In genomic region chr7:46378123-46378522, GRCm38 (mm10) we compare ENCODE assay signal across 9 mouse cellular contexts. TPM values are rescaled to one million over a fixed set of nuclear protein-coding genes. Genes with fewer than 3 reads are reported as not detected.
A peak's percentile ranks its signal among the peaks of the same experiment; 100 is the strongest.
DNase-seq lines count a peak whose midpoint lies in the region; ATAC-seq and TF ChIP-seq lines count a peak whose summit lies in the region.
"Had no signal": no experiment of that assay in that cellular context is flagged by ENCODE, and none has a peak within 500 bp of the region (broad histone marks: within the 10 kb centered on the region; RNA-seq: fewer than 3 reads in every experiment).

No protein-coding gene starts in this region.

- ATAC-seq in kidney, embryonic 14.5 days (ENCODE audit: low FRiP score, low TSS enrichment), result peak; percentile 33; the same call in 1 of the 2 replicates
- no peak for ATAC-seq in Patski
- ATAC-seq in hindbrain, postnatal 0 days, result no peak
- no peak for ATAC-seq in megakaryocyte-erythroid progenitor cell, adult 5-6 weeks (replicated peaks; ENCODE audit: low FRiP score, low TSS enrichment, poor library complexity, severe bottlenecking)
- ATAC-seq in erythroid progenitor cell, adult 5-6 weeks (replicated peaks; ENCODE audit: low FRiP score, poor library complexity, severe bottlenecking), result no peak

- in situ Hi-C loops in Patski (cut with MboI; ENCODE audit: low pct_unique_long_range_greater_than_20kb), result no loop called here

- H3K27me3 ChIP-seq in kidney, embryonic 14.5 days (ENCODE audit: control insufficient read depth, insufficient read depth, low read length), result peaks cover 62% of the 10 kb centered on the region
- peaks cover 42% of the 10 kb centered on the region for H3K27me3 ChIP-seq in Patski
- H3K27me3 ChIP-seq in hindbrain, postnatal 0 days (ENCODE audit: insufficient read depth, low read length), result peaks cover 41% of the 10 kb centered on the region

- no peak overlapping the region for H3K9ac ChIP-seq in kidney, embryonic 14.5 days (ENCODE audit: low read depth, low read length)
- no peak overlapping the region for H3K9ac ChIP-seq in hindbrain, postnatal 0 days (replicated peaks; ENCODE audit: low read length)
- H3K9ac ChIP-seq: liver, embryonic 13.5 days had no signal

- H3K27ac ChIP-seq in kidney, embryonic 14.5 days (ENCODE audit: low read depth, low read length), result no peak overlapping the region
- H3K27ac ChIP-seq in hindbrain, postnatal 0 days, result no peak overlapping the region
- H3K27ac ChIP-seq: liver, embryonic 13.5 days had no signal

- WGBS in kidney, embryonic 14.5 days, result 4% methylated on average over 22 of the region's 22 CpGs
- 2% methylated on average over 22 of the region's 22 CpGs for WGBS in hindbrain, postnatal 0 days

- no peaks in the 10 kb centered on the region for H3K4me1 ChIP-seq in kidney, embryonic 14.5 days (ENCODE audit: control insufficient read depth, insufficient read depth, low read length)
- H3K4me1 ChIP-seq in hindbrain, postnatal 0 days (ENCODE audit: insufficient read depth, low read length), result peaks cover 6% of the 10 kb centered on the region; the same call in 1 of the 2 replicates
- H3K4me1 ChIP-seq: liver, embryonic 13.5 days had no signal

- no peaks in the 10 kb centered on the region for H3K36me3 ChIP-seq in kidney, embryonic 14.5 days (ENCODE audit: control insufficient read depth, insufficient read depth, low read length)
- H3K36me3 ChIP-seq in hindbrain, postnatal 0 days (ENCODE audit: insufficient read depth, low read length), result no peaks in the 10 kb centered on the region
- H3K36me3 ChIP-seq: liver, embryonic 13.5 days had no signal

- no peak overlapping the region; the same call in 1 of the 2 replicates for H3K4me2 ChIP-seq in kidney, embryonic 14.5 days (replicated peaks; ENCODE audit: low read depth, low read length)
- peak overlapping the region; percentile 42 for H3K4me2 ChIP-seq in hindbrain, postnatal 0 days (ENCODE audit: low read depth, low read length)
- H3K4me2 ChIP-seq: liver, embryonic 13.5 days had no signal

- POLR2A ChIA-PET in Patski (lab: Charles Lee), result no interaction called here

- H3K4me3 ChIP-seq in kidney, embryonic 14.5 days (ENCODE audit: low read length), result no peak overlapping the region
- no peak overlapping the region for H3K4me3 ChIP-seq in hindbrain, postnatal 0 days (ENCODE audit: low read length)
- H3K4me3 ChIP-seq: liver, embryonic 13.5 days had no signal

- CTCF ChIA-PET in Patski (lab: Charles Lee), result no interaction called here

- no peaks in the 10 kb centered on the region for H3K9me3 ChIP-seq in kidney, embryonic 14.5 days (ENCODE audit: control insufficient read depth, low read length)
- no peaks in the 10 kb centered on the region for H3K9me3 ChIP-seq in hindbrain, postnatal 0 days (ENCODE audit: low read length)
- H3K9me3 ChIP-seq: liver, embryonic 13.5 days had no signal

- TF ChIP-seq CTCF in Patski (IDR thresholded peaks at IDR 0.05), result peak; percentile 38
- TF ChIP-seq CTCF in hindbrain, postnatal 0 days (IDR thresholded peaks at IDR 0.05; ENCODE audit: low read depth), result peak; percentile 62

- no peak for DNase-seq in kidney, adult 8-10 months
- no peak for DNase-seq in Patski (ENCODE audit: low read depth, low spot score)
- DNase-seq in embryo, embryonic 10.5 days (ENCODE audit: low spot score), result peak; percentile 43
- DNase-seq in hindbrain, postnatal 0 days (ENCODE audit: low spot score), result peak; percentile 19
- DNase-seq in retina, postnatal 1 day, result peak; percentile 38
- DNase-seq: liver, embryonic 13.5 days had no signal

RNA-seq across cellular contexts. Expression of gene Myod1, which starts 1.8 kb away (rescaled TPM):
- polyA plus RNA-seq in kidney, embryonic 14.5 days (2014; fragmentation: Nextera tagmentation; extraction: Ambion mirVana), result 0.34 and 0.37 TPM in 2 replicates
- polyA plus RNA-seq in Patski (2021), result not detected
- total RNA-seq in hindbrain, postnatal 0 days (2014; rRNA removed), result 0.32 and 0.99 TPM in 2 replicates
- polyA plus RNA-seq in hindbrain, postnatal 0 days (2015; fragmentation: Nextera tagmentation; extraction: Ambion mirVana), result 0.20 and 0.37 TPM in 2 replicates
- not detected in 2 replicates for total RNA-seq in megakaryocyte-erythroid progenitor cell, adult 5-6 weeks (2014; fragmentation: Nextera tagmentation)
- not detected in 2 replicates for total RNA-seq in megakaryocyte-erythroid progenitor cell, adult 5-6 weeks (2017)
- total RNA-seq in erythroid progenitor cell, adult 5-6 weeks (2015; ENCODE audit: low replicate concordance), result not detected in 2 replicates
- not detected in 2 replicates for total RNA-seq in erythroid progenitor cell, adult 5-6 weeks (2017; ENCODE audit: low replicate concordance)

RNA-seq across cellular contexts. Expression of gene Kcnc1, which starts 18.2 kb away (rescaled TPM):
- polyA plus RNA-seq in kidney, embryonic 14.5 days (2014; fragmentation: Nextera tagmentation; extraction: Ambion mirVana), result 0.07 TPM in 1 of 2 replicates, not detected in the other
- polyA plus RNA-seq in Patski (2021), result 0.01 TPM
- total RNA-seq in hindbrain, postnatal 0 days (2014; rRNA removed), result 43.7 and 45.6 TPM in 2 replicates
- 25.0 and 25.6 TPM in 2 replicates for polyA plus RNA-seq in hindbrain, postnatal 0 days (2015; fragmentation: Nextera tagmentation; extraction: Ambion mirVana)
- 1.1 and 10.7 TPM in 2 replicates for total RNA-seq in megakaryocyte-erythroid progenitor cell, adult 5-6 weeks (2014; fragmentation: Nextera tagmentation)
- 0.19 and 0.84 TPM in 2 replicates for total RNA-seq in megakaryocyte-erythroid progenitor cell, adult 5-6 weeks (2017)
- total RNA-seq in erythroid progenitor cell, adult 5-6 weeks (2015; ENCODE audit: low replicate concordance), result 5.0 TPM in 1 of 2 replicates, not detected in the other
- total RNA-seq in erythroid progenitor cell, adult 5-6 weeks (2017; ENCODE audit: low replicate concordance), result 0.13 TPM in 1 of 2 replicates, not detected in the other

Comparison
In these comparisons a context has a peak if more than half of its experiments do, and no peak if none do; other contexts are left out.
1. DNase-seq: peak in embryo, embryonic 10.5 days (single experiment), hindbrain, postnatal 0 days (single experiment) and retina, postnatal 1 day (single experiment); none in kidney, adult 8-10 months (0 of 2) and Patski (single experiment).